Mouse (Mus musculus): ENCODE data around the gene Scly.

DNA sequence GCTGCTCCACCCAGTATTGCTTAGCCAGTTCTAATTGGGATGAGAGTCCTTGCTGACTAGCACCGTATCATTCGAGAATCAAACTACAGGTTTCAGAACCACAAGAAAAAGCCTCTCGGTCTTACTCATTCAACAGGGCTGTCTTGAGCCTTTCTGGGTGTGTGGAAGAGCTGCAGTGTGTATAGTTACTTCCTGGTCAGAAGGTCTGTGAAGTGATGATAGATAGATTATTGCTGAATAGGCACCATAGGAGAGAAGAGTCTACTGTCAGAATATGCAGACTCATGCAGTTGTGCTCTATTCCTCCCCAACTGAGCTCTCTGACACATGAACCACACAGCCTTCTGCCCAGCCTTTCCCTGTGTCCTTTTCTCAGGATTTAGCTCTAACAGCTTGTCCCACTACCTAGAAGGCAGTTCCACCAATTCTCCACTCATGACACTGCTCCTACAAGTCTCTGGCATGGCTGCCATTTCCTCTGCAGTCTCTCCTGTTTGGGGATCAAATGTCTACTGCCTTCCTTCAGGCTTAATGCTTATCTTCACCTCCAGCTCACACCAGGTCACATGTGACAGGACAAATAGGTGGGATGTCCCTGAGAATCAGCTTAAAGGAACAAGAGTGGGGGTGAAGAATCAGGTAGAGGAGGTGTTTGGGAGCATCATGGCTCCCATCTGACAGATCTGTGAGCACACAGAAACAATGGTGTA is 19.6 kb upstream of the Scly start:
- TF ChIP-seq POLR2A (IDR thresholded peaks at IDR 0.05; ENCODE audit: insufficient read depth, low read length): no peak
- no peak for TF ChIP-seq CTCF (IDR thresholded peaks at IDR 0.05; ENCODE audit: low read depth, low read length)
- TF ChIP-seq EP300 (IDR thresholded peaks at IDR 0.05; ENCODE audit: insufficient read depth, low read depth, low read length): no peak

All from ES-Bruce4 (cell line).